Mouse (Mus musculus) kidney, embryonic 16.5 days (tissue): ENCODE measurements at regions not wholly inside any gene's neighbourhood (a gene's known extent, or its start where the extent isn't known, plus 50 kb on each side); places are given as distances from the start of the nearest gene placed in this dataset.

Experiments
- ATAC-seq: fragments of 200-750 bp; cut with Nextera tagmentation; 2 replicates; pipeline ENCODE4 v1.8.0; 2017; ENCODE audit warnings: moderate TSS enrichment; ENCODE audit not compliant: low FRiP score, low TSS enrichment
- H3K27ac ChIP-seq: fragments of 300-500 bp; sonication (generic); 2 replicates; pipeline ENCODE4 v1.5.1; 2014; ENCODE audit warnings: low read length
- H3K27me3 ChIP-seq: fragments of 300-500 bp; sonication (generic); 2 replicates; pipeline ENCODE4 v1.6.1; 2014; ENCODE audit warnings: low read length, control low read depth, mixed read lengths; ENCODE audit not compliant: insufficient read depth
- H3K36me3 ChIP-seq: fragments of 300-500 bp; sonication (generic); 2 replicates; pipeline ENCODE4 v1.6.1; 2014; ENCODE audit warnings: low read length, control low read depth, mixed read lengths; ENCODE audit not compliant: insufficient read depth
- H3K4me1 ChIP-seq: fragments of 300-500 bp; sonication (generic); 2 replicates; pipeline ENCODE4 v1.6.1; 2014; ENCODE audit warnings: low read length, control low read depth, mixed read lengths; ENCODE audit not compliant: insufficient read depth
- H3K4me2 ChIP-seq: fragments of 300-500 bp; sonication (generic); replicated peaks from 2 replicates; pipeline ENCODE4 v1.6.1; 2014; ENCODE audit warnings: low read depth, low read length
- H3K4me3 ChIP-seq: fragments of 300-500 bp; sonication (generic); 2 replicates; pipeline ENCODE4 v1.5.1; 2014; ENCODE audit warnings: mild to moderate bottlenecking, low read length
- H3K9ac ChIP-seq: fragments of 300-500 bp; sonication (generic); replicated peaks from 2 replicates; pipeline ENCODE4 v1.6.1; 2014; ENCODE audit warnings: low read length
- H3K9me3 ChIP-seq: fragments of 300-500 bp; sonication (generic); 2 replicates; pipeline ENCODE4 v1.6.1; 2016; ENCODE audit warnings: low read length, control low read depth
- whole genome bisulfite sequencing: fragments of 180-500 bp; shearing (Covaris S2); extraction: QIAGEN DNeasy Blood & Tissue Kit; methylation state at CpG from one replicate; pipeline ENCODE4 v1.1.7; 2014; 5-methylcytosine and 5-hydroxymethylcytosine counted together

GRCm38 (mm10) chr4:54406151-54406550 is 538.7 kb upstream of the Zfp462 start:
- H3K27me3 ChIP-seq: no peaks in the 10 kb centered on the region
- no peaks in the 10 kb centered on the region for H3K36me3 ChIP-seq
- no peak overlapping the region for H3K4me2 ChIP-seq
- WGBS: 76% methylated on average over 4 of the region's 4 CpGs
- H3K9ac ChIP-seq: no peak overlapping the region
- H3K4me1 ChIP-seq: no peaks in the 10 kb centered on the region
- H3K27ac ChIP-seq: no peak overlapping the region
- ATAC-seq: no peak
- H3K9me3 ChIP-seq: no peaks in the 10 kb centered on the region
- H3K4me3 ChIP-seq: no peak overlapping the region

DNA sequence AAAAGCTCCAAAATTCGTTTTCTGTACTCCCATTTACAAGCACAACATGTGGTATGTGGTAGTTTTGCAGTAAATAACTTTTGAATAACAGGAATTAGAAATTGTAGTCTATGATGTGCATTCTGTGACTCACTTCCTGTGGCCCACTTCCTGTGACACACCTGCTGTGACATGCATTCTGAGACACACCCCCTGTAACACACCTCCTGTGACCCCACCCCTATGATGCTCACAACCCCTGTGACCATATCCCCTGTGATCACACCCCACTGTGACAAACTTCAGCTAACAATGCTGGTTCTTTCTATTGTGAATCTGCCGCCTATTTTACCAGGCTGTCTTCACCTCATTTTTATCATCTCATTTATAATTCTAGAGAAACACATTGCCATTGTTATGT is 536.9 kb upstream of the Zfp462 start:
- Histone ChIP-seq H3K9me3 (no peaks in the 10 kb centered on the region), H3K4me2 (no peak overlapping the region), H3K4me1 (no peaks in the 10 kb centered on the region), H3K9ac (no peak overlapping the region), H3K36me3 (no peaks in the 10 kb centered on the region), H3K27me3 (no peaks in the 10 kb centered on the region), H3K27ac (no peak overlapping the region), H3K4me3 (no peak overlapping the region)
- ATAC-seq: no peak
- WGBS: 53% methylated on average over 2 of the region's 2 CpGs

- no peak overlapping the region for H3K27ac ChIP-seq
- no peak overlapping the region for H3K9ac ChIP-seq
- no peaks in the 10 kb centered on the region for H3K27me3 ChIP-seq
- H3K4me2 ChIP-seq: no peak overlapping the region
- H3K4me1 ChIP-seq: no peaks in the 10 kb centered on the region
- 78% methylated on average over 3 of the region's 3 CpGs for WGBS
- no peaks in the 10 kb centered on the region for H3K9me3 ChIP-seq
- H3K36me3 ChIP-seq: no peaks in the 10 kb centered on the region
- no peak overlapping the region for H3K4me3 ChIP-seq
- ATAC-seq: no peak
These were observed 514.1 kb upstream of the Zfp462 start for GRCm38 (mm10) chr4:54430789-54431188.

DNA sequence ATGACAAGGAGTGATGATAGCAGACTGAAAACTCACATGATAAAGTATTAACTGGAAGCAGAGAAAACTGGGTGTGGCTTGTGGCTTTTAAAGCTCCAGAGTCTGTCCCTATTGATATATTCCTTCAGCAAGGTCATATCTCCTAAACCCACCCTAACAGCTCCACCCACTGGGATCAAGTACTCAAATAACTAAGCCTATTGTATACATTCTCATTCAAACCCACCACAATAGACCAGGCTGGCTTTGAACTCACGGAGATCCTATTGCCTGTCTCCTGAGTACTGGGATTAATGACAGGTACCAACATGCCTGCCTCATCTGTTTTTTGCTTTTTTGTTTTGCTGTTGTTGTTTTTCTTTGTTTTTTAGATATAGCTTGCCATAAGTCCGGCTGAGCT is 484.3 kb upstream of the Zfp462 start:
- WGBS: 89% methylated on average over 2 of the region's 2 CpGs
- Histone ChIP-seq H3K4me3 (no peak overlapping the region), H3K9ac (no peak overlapping the region), H3K4me2 (no peak overlapping the region), H3K27me3 (no peaks in the 10 kb centered on the region), H3K36me3 (no peaks in the 10 kb centered on the region), H3K4me1 (no peaks in the 10 kb centered on the region), H3K9me3 (no peaks in the 10 kb centered on the region), H3K27ac (no peak overlapping the region)
- no peak for ATAC-seq

DNA sequence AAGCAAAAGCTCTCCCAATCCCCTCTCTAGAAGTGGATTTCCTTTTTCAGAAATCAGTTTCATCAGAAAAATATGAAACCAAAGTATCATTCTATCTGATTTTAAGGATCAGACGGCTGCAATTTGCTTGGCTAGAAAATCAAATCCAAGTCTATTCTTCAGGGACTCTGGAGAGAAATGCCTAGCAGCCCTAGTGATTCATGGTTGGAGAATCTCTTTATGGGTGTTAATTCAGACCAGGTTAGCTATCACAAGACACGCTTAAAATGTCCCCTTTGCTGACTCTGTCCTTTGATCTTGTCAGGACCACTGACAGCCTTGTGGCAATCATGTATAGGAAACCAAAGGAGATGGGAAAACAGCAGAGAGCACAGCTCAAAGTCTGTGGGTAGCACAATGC is 475.7 kb upstream of the Zfp462 start:
- H3K9me3 ChIP-seq: no peaks in the 10 kb centered on the region
- no peaks in the 10 kb centered on the region for H3K36me3 ChIP-seq
- 0 out of 2 replicates have a peak, but pooled peaks cover 3% of the 10 kb centered on the region for H3K4me1 ChIP-seq
- no peak overlapping the region for H3K27ac ChIP-seq
- no peaks in the 10 kb centered on the region for H3K27me3 ChIP-seq
- no peak overlapping the region for H3K9ac ChIP-seq
- ATAC-seq: no peak
- WGBS: 68% methylated on average over 2 of the region's 2 CpGs
- H3K4me2 ChIP-seq: no peak overlapping the region
- H3K4me3 ChIP-seq: no peak overlapping the region

GRCm38 (mm10) chr4:54470022-54471008 is 474.5 kb upstream of the Zfp462 start:
- Histone ChIP-seq H3K9ac (no peak overlapping the region), H3K9me3 (no peaks in the 10 kb centered on the region), H3K4me2 (no peak overlapping the region), H3K36me3 (no peaks in the 10 kb centered on the region), H3K4me1 (0 out of 2 replicates have a peak, but pooled peaks cover 3% of the 10 kb centered on the region), H3K27ac (no peak overlapping the region), H3K27me3 (no peaks in the 10 kb centered on the region), H3K4me3 (no peak overlapping the region)
- no peak for ATAC-seq
- WGBS: 47% methylated on average over 13 of the region's 13 CpGs

GRCm38 (mm10) chr4:54471009-54471408 is 473.8 kb upstream of the Zfp462 start:
- WGBS: 29% methylated on average over 1 of the region's 1 CpGs

DNA sequence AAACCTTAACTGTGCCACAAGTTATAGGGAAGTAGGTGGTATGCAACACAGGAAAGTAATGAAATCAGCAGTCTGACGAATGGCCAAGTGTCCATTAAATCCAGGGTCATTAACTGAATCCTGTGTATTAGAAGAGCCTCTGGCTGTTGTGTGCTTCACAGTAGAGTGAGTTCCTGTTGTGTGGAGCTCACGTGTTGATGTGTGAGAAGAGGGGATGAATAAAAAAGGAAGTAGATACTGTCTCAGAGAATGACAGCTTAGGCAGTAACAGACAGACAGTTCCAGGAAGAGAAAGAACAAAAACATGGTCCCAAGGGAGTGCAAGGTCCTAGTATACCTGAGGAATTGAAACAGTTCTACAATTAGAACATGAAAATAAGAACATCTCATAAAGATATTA is 463.1 kb upstream of the Zfp462 start:
- no peaks in the 10 kb centered on the region for H3K36me3 ChIP-seq
- no peaks in the 10 kb centered on the region for H3K9me3 ChIP-seq
- no peaks in the 10 kb centered on the region for H3K27me3 ChIP-seq
- no peak overlapping the region for H3K4me2 ChIP-seq
- H3K9ac ChIP-seq: no peak overlapping the region
- H3K27ac ChIP-seq: no peak overlapping the region
- H3K4me3 ChIP-seq: no peak overlapping the region
- 52% methylated on average over 2 of the region's 2 CpGs for WGBS
- no peak for ATAC-seq
- no peaks in the 10 kb centered on the region for H3K4me1 ChIP-seq

More at GRCm38 (mm10) chr4:54471009-54471408, 473.8 kb upstream of the Zfp462 start:
- Histone ChIP-seq H3K27me3 (no peaks in the 10 kb centered on the region), H3K4me2 (no peak overlapping the region), H3K4me1 (0 out of 2 replicates have a peak, but pooled peaks cover 3% of the 10 kb centered on the region), H3K36me3 (no peaks in the 10 kb centered on the region), H3K27ac (no peak overlapping the region), H3K9me3 (no peaks in the 10 kb centered on the region), H3K4me3 (no peak overlapping the region), H3K9ac (no peak overlapping the region)
- no peak for ATAC-seq

DNA sequence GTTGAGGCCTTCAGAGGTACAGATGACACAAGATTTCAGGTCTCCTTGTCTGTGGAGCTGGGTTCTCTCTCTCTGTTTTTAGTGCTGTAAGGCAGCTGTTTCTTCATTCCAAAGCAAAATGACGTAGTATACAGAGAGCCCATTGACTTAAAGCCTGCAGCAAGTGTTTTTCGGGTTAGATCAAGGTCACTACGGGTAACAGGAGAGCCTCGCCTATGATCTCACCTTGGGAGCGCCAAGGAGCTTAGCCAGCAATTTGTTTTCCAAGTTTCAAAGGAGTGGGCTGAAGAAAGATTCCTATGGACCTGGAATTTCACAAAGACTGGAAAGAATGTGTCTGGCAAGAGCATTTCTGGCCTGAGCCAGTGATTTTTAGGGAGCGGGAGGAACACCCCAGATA is 451.8 kb upstream of the Zfp462 start:
- 76% methylated on average over 6 of the region's 6 CpGs for WGBS
- H3K4me1 ChIP-seq: no peaks in the 10 kb centered on the region

GRCm38 (mm10) chr4:54497312-54497994 is 447.4 kb upstream of the Zfp462 start:
- no peak for ATAC-seq
- no peak overlapping the region for H3K27ac ChIP-seq
- H3K4me3 ChIP-seq: no peak overlapping the region
- H3K9ac ChIP-seq: no peak overlapping the region
- no peaks in the 10 kb centered on the region for H3K36me3 ChIP-seq
- H3K4me1 ChIP-seq: no peaks in the 10 kb centered on the region
- no peak overlapping the region for H3K4me2 ChIP-seq
- WGBS: 96% methylated on average over 2 of the region's 2 CpGs
- no peaks in the 10 kb centered on the region for H3K9me3 ChIP-seq
- H3K27me3 ChIP-seq: no peaks in the 10 kb centered on the region

More for the DNA sequence above, 451.8 kb upstream of the Zfp462 start:
- no peaks in the 10 kb centered on the region for H3K9me3 ChIP-seq
- no peaks in the 10 kb centered on the region for H3K36me3 ChIP-seq
- no peak overlapping the region for H3K9ac ChIP-seq
- H3K27me3 ChIP-seq: no peaks in the 10 kb centered on the region
- no peak overlapping the region for H3K4me3 ChIP-seq
- H3K27ac ChIP-seq: no peak overlapping the region
- no peak for ATAC-seq
- H3K4me2 ChIP-seq: no peak overlapping the region
